Mouse (Mus musculus) liver, adult 2 months (tissue): Measurements from ENCODE around the gene Mettl24.

Source experiments
- CTCF ChIP-seq: fragments of 200-500 bp; IDR thresholded peaks from 2 replicates; pipeline ENCODE4 v1.5.1; 2011; ENCODE audit warnings: low read depth, low read length, control low read depth
- POLR2A ChIP-seq: fragments of 200-500 bp; IDR thresholded peaks from 2 replicates; pipeline ENCODE4 v1.6.1; 2011; ENCODE audit warnings: low read length, control low read depth; ENCODE audit not compliant: insufficient read depth; ENCODE audit errors: extremely low read depth

DNA sequence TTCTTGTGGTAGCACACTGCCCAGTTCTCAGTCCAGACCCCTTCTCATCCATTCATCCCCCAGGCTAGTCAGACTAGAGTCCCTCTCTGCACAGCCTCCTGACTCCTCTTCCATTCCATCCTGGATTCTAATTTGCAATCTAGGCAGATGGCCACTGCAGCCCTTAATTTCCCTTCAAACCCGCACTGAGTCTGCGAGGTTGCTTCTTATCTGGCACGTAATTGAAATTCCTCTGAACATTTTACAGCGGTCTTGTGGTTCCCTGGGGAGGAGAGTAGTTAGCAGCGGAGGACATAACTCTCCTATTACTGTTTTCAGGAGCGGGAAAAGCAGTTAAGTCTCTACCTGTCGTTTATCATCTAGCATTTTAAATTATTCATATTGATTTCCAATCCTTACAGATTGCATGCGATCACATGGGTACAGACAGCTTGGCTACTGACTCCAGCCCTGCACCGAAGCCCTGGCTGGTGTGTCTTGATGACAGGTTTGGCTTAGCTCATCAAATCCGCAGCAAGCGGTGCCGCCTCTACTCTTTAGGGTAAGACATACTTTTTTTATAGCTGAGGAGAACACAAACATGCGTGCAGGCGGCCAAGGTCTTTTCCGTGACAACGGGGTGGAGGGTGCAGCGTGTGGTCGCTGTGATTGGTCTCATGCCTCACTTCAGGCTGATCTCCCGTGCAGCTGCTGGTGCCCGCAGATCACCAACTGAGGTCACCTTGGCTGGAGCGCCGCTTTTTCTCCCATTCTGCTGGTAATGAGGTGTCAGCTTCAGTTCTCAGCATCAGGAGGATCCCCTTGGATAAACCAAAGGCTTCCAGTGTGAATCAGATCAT is 54.4 kb downstream of the Mettl24 start:
- TF ChIP-seq CTCF (no peak), POLR2A (no peak)
